Mouse (Mus musculus) lung, embryonic 16.5 days (tissue): ENCODE results near the gene Bet1. TPM values are rescaled to one million over a fixed set of nuclear protein-coding genes. Genes with fewer than 3 reads are reported as not detected.

Experiments
- ATAC-seq: fragments of 200-750 bp; cut with Nextera tagmentation; 2 replicates; pipeline ENCODE4 v1.8.0; 2017; ENCODE audit warnings: low read depth, mild to moderate bottlenecking, moderate library complexity
- H3K27ac ChIP-seq: fragments of 300-500 bp; sonication (generic); 2 replicates; pipeline ENCODE4 v1.5.1; 2014; ENCODE audit warnings: mild to moderate bottlenecking, control low read depth, low read length
- H3K27me3 ChIP-seq: fragments of 300-500 bp; sonication (generic); 2 replicates; pipeline ENCODE4 v1.6.1; 2014; ENCODE audit warnings: low read depth, low read length, mixed read lengths; ENCODE audit not compliant: control insufficient read depth, insufficient read depth
- H3K36me3 ChIP-seq: fragments of 300-500 bp; sonication (generic); 2 replicates; pipeline ENCODE4 v1.6.1; 2014; ENCODE audit warnings: low read length; ENCODE audit not compliant: control insufficient read depth, insufficient read depth
- H3K4me1 ChIP-seq: fragments of 300-500 bp; sonication (generic); replicated peaks from 2 replicates; pipeline ENCODE4 v1.6.1; 2014; ENCODE audit warnings: low read length, mixed read lengths; ENCODE audit not compliant: control insufficient read depth, insufficient read depth
- H3K4me2 ChIP-seq: fragments of 300-500 bp; sonication (generic); 2 replicates; pipeline ENCODE4 v1.6.1; 2014; ENCODE audit warnings: low read depth, low read length, control low read depth
- H3K4me3 ChIP-seq: fragments of 300-500 bp; sonication (generic); 2 replicates; pipeline ENCODE4 v1.5.1; 2014; ENCODE audit warnings: mild to moderate bottlenecking, low read length, control low read depth
- H3K9ac ChIP-seq: fragments of 300-500 bp; sonication (generic); 2 replicates; pipeline ENCODE4 v1.6.1; 2014; ENCODE audit warnings: low read length, control low read depth
- H3K9me3 ChIP-seq: fragments of 300-500 bp; sonication (generic); 2 replicates; pipeline ENCODE4 v1.6.1; 2016; ENCODE audit warnings: low read length; ENCODE audit not compliant: control insufficient read depth
- whole genome bisulfite sequencing: fragments of 180-500 bp; shearing (Covaris S2); extraction: QIAGEN DNeasy Blood & Tissue Kit; methylation state at CpG from one replicate; pipeline ENCODE4 v1.1.7; 2014; 5-methylcytosine and 5-hydroxymethylcytosine counted together
- polyA plus RNA-seq: library from polyadenylated mRNA; unstranded; fragments of >200 nt; fragmentation: Nextera tagmentation; extraction: Ambion mirVana; gene quantifications from 2 replicates; pipeline ENCODE4 v1.2.1, GENCODE M21; 2015

Bet1 gene
- polyA plus RNA-seq, 1 experiment from 2014 or later: 82.7 TPM

GRCm38 (mm10) chr6:4047200-4047599, 39.6 kb downstream of the Bet1 start:
- ATAC-seq: no peak
- no peaks in the 10 kb centered on the region for H3K27me3 ChIP-seq
- no peak overlapping the region for H3K27ac ChIP-seq
- H3K9ac ChIP-seq: no peak overlapping the region
- H3K4me2 ChIP-seq: no peak overlapping the region
- no peak overlapping the region for H3K4me3 ChIP-seq
- H3K4me1 ChIP-seq: no peaks in the 10 kb centered on the region
- 86% methylated on average over 1 of the region's 1 CpGs for WGBS
- H3K36me3 ChIP-seq: no peaks in the 10 kb centered on the region
- H3K9me3 ChIP-seq: no peaks in the 10 kb centered on the region

GRCm38 (mm10) chr6:4041821-4042220, 45.0 kb downstream of the Bet1 start:
- 61% methylated on average over 1 of the region's 1 CpGs for WGBS

GRCm38 (mm10) chr6:4030956-4031355, 55.8 kb downstream of the Bet1 start:
- no peaks in the 10 kb centered on the region for H3K9me3 ChIP-seq
- no peak overlapping the region for H3K4me2 ChIP-seq
- no peaks in the 10 kb centered on the region for H3K4me1 ChIP-seq
- 74% methylated on average over 3 of the region's 3 CpGs for WGBS
- no peak overlapping the region for H3K4me3 ChIP-seq
- no peaks in the 10 kb centered on the region for H3K36me3 ChIP-seq
- H3K9ac ChIP-seq: no peak overlapping the region
- H3K27me3 ChIP-seq: no peaks in the 10 kb centered on the region
- no peak overlapping the region for H3K27ac ChIP-seq
- no peak for ATAC-seq

More at GRCm38 (mm10) chr6:4041821-4042220, 45.0 kb downstream of the Bet1 start:
- no peaks in the 10 kb centered on the region for H3K4me1 ChIP-seq
- H3K36me3 ChIP-seq: no peaks in the 10 kb centered on the region
- no peak overlapping the region for H3K4me2 ChIP-seq
- no peaks in the 10 kb centered on the region for H3K9me3 ChIP-seq
- no peak overlapping the region for H3K4me3 ChIP-seq
- no peak for ATAC-seq
- no peak overlapping the region for H3K27ac ChIP-seq
- no peak overlapping the region for H3K9ac ChIP-seq
- no peaks in the 10 kb centered on the region for H3K27me3 ChIP-seq

Other genes starting within 250 kb of the Bet1 start
- 3.6 and 4.5 TPM in 2 replicates for gene Tfpi2, start 98.1 kb downstream of the Bet1 start, polyA plus RNA-seq
- gene Gngt1, start 93.2 kb downstream of the Bet1 start, polyA plus RNA-seq: not detected in 2 replicates
- gene Gng11, start 83.1 kb downstream of the Bet1 start, polyA plus RNA-seq: 161 and 166 TPM in 2 replicates